Mouse (Mus musculus) midbrain, embryonic 13.5 days (tissue): ENCODE data around the gene Fam32a. TPM values are rescaled to one million over a fixed set of nuclear protein-coding genes. Genes with fewer than 3 reads are reported as not detected.

Source experiments
- ATAC-seq: fragments of 200-750 bp; cut with Nextera tagmentation; 2 replicates; pipeline ENCODE4 v1.8.0; 2017; ENCODE audit warnings: mild to moderate bottlenecking, moderate TSS enrichment, moderate library complexity
- H3K27ac ChIP-seq: fragments of 300-500 bp; sonication (generic); 2 replicates; pipeline ENCODE4 v1.5.1; 2015; ENCODE audit warnings: inconsistent platforms, mild to moderate bottlenecking, moderate library complexity
- H3K27me3 ChIP-seq: fragments of 300-500 bp; sonication (generic); 2 replicates; pipeline ENCODE4 v1.6.1; 2015; ENCODE audit warnings: mild to moderate bottlenecking, inconsistent platforms
- H3K36me3 ChIP-seq: fragments of 300-500 bp; sonication (generic); 2 replicates; pipeline ENCODE4 v1.6.1; 2015; ENCODE audit warnings: mild to moderate bottlenecking, inconsistent platforms
- H3K4me1 ChIP-seq: fragments of 300-500 bp; sonication (generic); replicated peaks from 2 replicates; pipeline ENCODE4 v1.6.1; 2015; ENCODE audit warnings: inconsistent platforms
- H3K4me2 ChIP-seq: fragments of 300-500 bp; sonication (generic); replicated peaks from 2 replicates; pipeline ENCODE4 v1.6.1; 2015; ENCODE audit warnings: moderate library complexity, mild to moderate bottlenecking, inconsistent platforms
- H3K4me3 ChIP-seq: fragments of 300-500 bp; sonication (generic); replicated peaks from 2 replicates; pipeline ENCODE4 v1.5.1; 2015; ENCODE audit warnings: mild to moderate bottlenecking, inconsistent platforms
- H3K9ac ChIP-seq: fragments of 300-500 bp; sonication (generic); replicated peaks from 2 replicates; pipeline ENCODE4 v1.6.1; 2015; ENCODE audit warnings: mild to moderate bottlenecking, inconsistent platforms
- H3K9me3 ChIP-seq: fragments of 300-500 bp; sonication (generic); 2 replicates; pipeline ENCODE4 v1.6.1; 2016; ENCODE audit warnings: mild to moderate bottlenecking, inconsistent platforms
- WGBS: fragments of 180-500 bp; shearing (Covaris S2); methylation state at CpG from one replicate; pipeline ENCODE4 v1.1.7; 2015; 5-methylcytosine and 5-hydroxymethylcytosine counted together
- polyA plus RNA-seq: library from polyadenylated mRNA; unstranded; fragments of >200 nt; fragmentation: Nextera tagmentation; extraction: Ambion mirVana; gene quantifications from 2 replicates; pipeline ENCODE4 v1.2.1, GENCODE M21; 2015

Gene Fam32a
- polyA plus RNA-seq, 1 experiment from 2014 or later = 116 TPM

- 93% methylated on average over 1 of the region's 1 CpGs for WGBS
- Histone ChIP-seq H3K27ac (no peak overlapping the region), H3K4me1 (no peaks in the 10 kb centered on the region), H3K9me3 (no peaks in the 10 kb centered on the region), H3K9ac (no peak overlapping the region), H3K4me2 (no peak overlapping the region), H3K4me3 (no peak overlapping the region), H3K27me3 (peaks cover 8% of the 10 kb centered on the region), H3K36me3 (no peaks in the 10 kb centered on the region)
- no peak for ATAC-seq
These were observed 7.7 kb upstream of the Fam32a start for GRCm38 (mm10) chr8:72211846-72212245.

GRCm38 (mm10) chr8:72212751-72213150 lies 6.8 kb upstream of the Fam32a start, which contains the start of gene Cib3:
Gene Cib3 (minus strand): TSS chr8:72212837.
- Histone ChIP-seq H3K27ac (no peak within 1 kb of the TSS), H3K4me3 (no peak within 1 kb of the TSS), H3K36me3 (no peaks in the 10 kb centered on the region), H3K9ac (no peak within 1 kb of the TSS), H3K27me3 (peaks cover 17% of the 10 kb centered on the region), H3K4me2 (no peak within 1 kb of the TSS), H3K4me1 (no peaks in the 10 kb centered on the region), H3K9me3 (no peaks in the 10 kb centered on the region)
- ATAC-seq = no peak
- WGBS = 65% methylated on average over 4 of the region's 4 CpGs

GRCm38 (mm10) chr8:72213536-72213935 lies 6.0 kb upstream of the Fam32a start, which contains the start of gene Gm11034:
Gene Gm11034 (minus strand): TSS chr8:72213636.
- Histone ChIP-seq H3K4me1 (no peaks in the 10 kb centered on the region), H3K9me3 (no peaks in the 10 kb centered on the region), H3K27ac (no peak within 1 kb of the TSS), H3K4me2 (no peak within 1 kb of the TSS), H3K27me3 (peaks cover 18% of the 10 kb centered on the region), H3K9ac (no peak within 1 kb of the TSS), H3K4me3 (no peak within 1 kb of the TSS), H3K36me3 (no peaks in the 10 kb centered on the region)
- ATAC-seq = no peak
- 86% methylated on average over 4 of the region's 4 CpGs for WGBS

- Histone ChIP-seq H3K27ac (no peak overlapping the region), H3K9ac (no peak overlapping the region), H3K4me1 (no peaks in the 10 kb centered on the region), H3K27me3 (peaks cover 18% of the 10 kb centered on the region), H3K4me2 (no peak overlapping the region), H3K36me3 (no peaks in the 10 kb centered on the region), H3K9me3 (no peaks in the 10 kb centered on the region), H3K4me3 (no peak overlapping the region)
- WGBS = 41% methylated on average over 2 of the region's 2 CpGs
- ATAC-seq = no peak
These were observed 4.5 kb upstream of the Fam32a start for GRCm38 (mm10) chr8:72215060-72215459.

GRCm38 (mm10) chr8:72215871-72216270 lies 3.7 kb upstream of the Fam32a start:
- ATAC-seq = no peak
- 0 out of 2 replicates have a peak, but pooled peaks cover under 1% of the 10 kb centered on the region for H3K36me3 ChIP-seq
- H3K4me2 ChIP-seq = no peak overlapping the region
- no peak overlapping the region for H3K27ac ChIP-seq
- 29% methylated on average over 1 of the region's 1 CpGs for WGBS
- peaks cover 8% of the 10 kb centered on the region for H3K4me1 ChIP-seq
- no peaks in the 10 kb centered on the region for H3K9me3 ChIP-seq
- H3K27me3 ChIP-seq = peaks cover 18% of the 10 kb centered on the region
- H3K4me3 ChIP-seq = no peak overlapping the region
- no peak overlapping the region for H3K9ac ChIP-seq

GRCm38 (mm10) chr8:72218781-72219540 lies 569 bp upstream of the Fam32a start:
- WGBS = 80% methylated on average over 9 of the region's 10 CpGs
- peaks cover 17% of the 10 kb centered on the region for H3K4me1 ChIP-seq
- ATAC-seq = peak; percentile 51
- H3K9ac ChIP-seq = no peak overlapping the region
- peak overlapping the region; percentile 87 for H3K4me2 ChIP-seq
- H3K27me3 ChIP-seq = peaks cover 18% of the 10 kb centered on the region
- H3K4me3 ChIP-seq = peak overlapping the region; percentile 96
- peaks cover 29% of the 10 kb centered on the region for H3K36me3 ChIP-seq
- no peak overlapping the region for H3K27ac ChIP-seq
- no peaks in the 10 kb centered on the region for H3K9me3 ChIP-seq

GRCm38 (mm10) chr8:72220758-72221157 lies 1.2 kb downstream of the Fam32a start:
- peak overlapping the region; percentile 96 for H3K4me3 ChIP-seq
- ATAC-seq = no peak
- peak overlapping the region; percentile 87 for H3K4me2 ChIP-seq
- H3K36me3 ChIP-seq = peaks cover 34% of the 10 kb centered on the region
- WGBS = 81% methylated on average over 4 of the region's 4 CpGs
- H3K4me1 ChIP-seq = peaks cover 17% of the 10 kb centered on the region
- no peak overlapping the region for H3K9ac ChIP-seq
- no peak overlapping the region for H3K27ac ChIP-seq
- H3K27me3 ChIP-seq = peaks cover 15% of the 10 kb centered on the region; the same call in 1 of the 2 replicates
- no peaks in the 10 kb centered on the region for H3K9me3 ChIP-seq

- Histone ChIP-seq H3K9me3 (no peaks in the 10 kb centered on the region), H3K4me2 (no peak overlapping the region), H3K36me3 (peaks cover 34% of the 10 kb centered on the region), H3K27ac (no peak overlapping the region), H3K9ac (no peak overlapping the region), H3K4me3 (no peak overlapping the region), H3K4me1 (peaks cover 17% of the 10 kb centered on the region), H3K27me3 (peaks cover 2% of the 10 kb centered on the region; the same call in 1 of the 2 replicates)
- 96% methylated on average over 5 of the region's 5 CpGs for WGBS
- ATAC-seq = no peak
These were observed 3.1 kb downstream of the Fam32a start for GRCm38 (mm10) chr8:72222656-72223055.

GRCm38 (mm10) chr8:72239499-72240402 lies 20.2 kb downstream of the Fam32a start, which contains the start of gene Ap1m1:
Gene Ap1m1 (plus strand): TSS chr8:72240018.
- WGBS = under 1% methylated on average over 54 of the region's 54 CpGs

GRCm38 (mm10) chr8:72240403-72240763 lies 20.9 kb downstream of the Fam32a start:
- H3K36me3 ChIP-seq = peaks cover 15% of the 10 kb centered on the region
- H3K4me2 ChIP-seq = peak overlapping the region; percentile 77
- no peaks in the 10 kb centered on the region for H3K27me3 ChIP-seq
- no peaks in the 10 kb centered on the region for H3K9me3 ChIP-seq
- WGBS = under 1% methylated on average over 24 of the region's 24 CpGs
- peak overlapping the region; percentile 95 for H3K27ac ChIP-seq
- H3K4me1 ChIP-seq = peaks cover 26% of the 10 kb centered on the region
- peak overlapping the region; percentile 78 for H3K4me3 ChIP-seq
- no peak for ATAC-seq
- H3K9ac ChIP-seq = peak overlapping the region; percentile 72

More at GRCm38 (mm10) chr8:72239499-72240402, 20.2 kb downstream of the Fam32a start, which contains the start of gene Ap1m1:
- Histone ChIP-seq H3K27me3 (no peaks in the 10 kb centered on the region), H3K27ac (peak within 1 kb of the TSS; percentile 95), H3K9ac (peak within 1 kb of the TSS; percentile 72), H3K4me1 (peaks cover 26% of the 10 kb centered on the region), H3K9me3 (no peaks in the 10 kb centered on the region), H3K36me3 (peaks cover 14% of the 10 kb centered on the region), H3K4me3 (peak within 1 kb of the TSS; percentile 78), H3K4me2 (peak within 1 kb of the TSS; percentile 77)
- peak; percentile 96 for ATAC-seq

GRCm38 (mm10) chr8:72240951-72241350 lies 21.4 kb downstream of the Fam32a start:
- 66% methylated on average over 7 of the region's 7 CpGs for WGBS
- Histone ChIP-seq H3K36me3 (peaks cover 17% of the 10 kb centered on the region), H3K4me2 (peak overlapping the region; percentile 77), H3K27me3 (no peaks in the 10 kb centered on the region), H3K4me1 (peaks cover 26% of the 10 kb centered on the region), H3K4me3 (peak overlapping the region; percentile 78), H3K9me3 (no peaks in the 10 kb centered on the region), H3K9ac (peak overlapping the region; percentile 72), H3K27ac (peak overlapping the region; percentile 95; the same call in 1 of the 2 replicates)
- no peak; the same call in 1 of the 2 replicates for ATAC-seq
